Mouse (Mus musculus) neural tube, embryonic 13.5 days (tissue): ENCODE data around the gene Hexa. TPM values are rescaled to one million over a fixed set of nuclear protein-coding genes. Genes with fewer than 3 reads are reported as not detected.

ENCODE experiments used
- ATAC-seq: fragments of 200-750 bp; cut with Nextera tagmentation; 2 replicates; pipeline ENCODE4 v1.8.0; 2017; ENCODE audit warnings: low read depth, mild to moderate bottlenecking, moderate TSS enrichment, moderate library complexity
- H3K27ac ChIP-seq: fragments of 300-500 bp; sonication (generic); replicated peaks from 2 replicates; pipeline ENCODE4 v1.5.1; 2015; ENCODE audit warnings: moderate library complexity, mild to moderate bottlenecking, inconsistent platforms
- H3K27me3 ChIP-seq: fragments of 300-500 bp; sonication (generic); 2 replicates; pipeline ENCODE4 v1.6.1; 2015; ENCODE audit warnings: mild to moderate bottlenecking, inconsistent platforms
- H3K36me3 ChIP-seq: fragments of 300-500 bp; sonication (generic); 2 replicates; pipeline ENCODE4 v1.6.1; 2015; ENCODE audit warnings: mild to moderate bottlenecking, inconsistent platforms
- H3K4me1 ChIP-seq: fragments of 300-500 bp; sonication (generic); replicated peaks from 2 replicates; pipeline ENCODE4 v1.6.1; 2015; ENCODE audit warnings: inconsistent platforms
- H3K4me2 ChIP-seq: fragments of 300-500 bp; sonication (generic); 2 replicates; pipeline ENCODE4 v1.6.1; 2015; ENCODE audit warnings: inconsistent platforms, mild to moderate bottlenecking, moderate library complexity
- H3K4me3 ChIP-seq: fragments of 300-500 bp; sonication (generic); 2 replicates; pipeline ENCODE4 v1.5.1; 2015; ENCODE audit warnings: mild to moderate bottlenecking, inconsistent platforms
- H3K9ac ChIP-seq: fragments of 300-500 bp; sonication (generic); 2 replicates; pipeline ENCODE4 v1.6.1; 2015; ENCODE audit warnings: moderate library complexity, mild to moderate bottlenecking, inconsistent platforms
- H3K9me3 ChIP-seq: fragments of 300-500 bp; sonication (generic); 2 replicates; pipeline ENCODE4 v1.6.1; 2016; ENCODE audit warnings: inconsistent platforms
- WGBS: fragments of 180-500 bp; shearing (Covaris S2); methylation state at CpG from one replicate; pipeline ENCODE4 v1.1.7; 2015; 5-methylcytosine and 5-hydroxymethylcytosine counted together
- polyA plus RNA-seq: library from polyadenylated mRNA; unstranded; fragments of >200 nt; fragmentation: Nextera tagmentation; extraction: Ambion mirVana; gene quantifications from 2 replicates; pipeline ENCODE4 v1.2.1, GENCODE M21; 2015

The Hexa gene
- polyA plus RNA-seq, 1 experiment from 2014 or later, result 58.6 TPM

GRCm38 (mm10) chr9:59567111-59567510, 27.8 kb downstream of the Hexa start:
- peak; percentile 72 for ATAC-seq
- 33% methylated on average over 6 of the region's 6 CpGs for WGBS
- H3K36me3 ChIP-seq, result peaks cover 33% of the 10 kb centered on the region
- no peaks in the 10 kb centered on the region for H3K4me1 ChIP-seq
- H3K27ac ChIP-seq, result no peak overlapping the region
- no peak overlapping the region for H3K9ac ChIP-seq
- H3K27me3 ChIP-seq, result no peaks in the 10 kb centered on the region
- no peak overlapping the region for H3K4me3 ChIP-seq
- no peak overlapping the region for H3K4me2 ChIP-seq
- no peaks in the 10 kb centered on the region for H3K9me3 ChIP-seq

- no peak for ATAC-seq
- no peak overlapping the region for H3K9ac ChIP-seq
- no peaks in the 10 kb centered on the region for H3K9me3 ChIP-seq
- peaks cover under 1% of the 10 kb centered on the region; the same call in 1 of the 2 replicates for H3K4me1 ChIP-seq
- H3K27ac ChIP-seq, result no peak overlapping the region
- WGBS, result 77% methylated on average over 2 of the region's 2 CpGs
- peaks cover 20% of the 10 kb centered on the region for H3K27me3 ChIP-seq
- H3K4me3 ChIP-seq, result no peak overlapping the region
- no peak overlapping the region for H3K4me2 ChIP-seq
- H3K36me3 ChIP-seq, result no peaks in the 10 kb centered on the region
Measured at GRCm38 (mm10) chr9:59571852-59572251, 32.5 kb downstream of the Hexa start.

GRCm38 (mm10) chr9:59577401-59577800, 38.1 kb downstream of the Hexa start:
- peak overlapping the region; percentile 67 for H3K27ac ChIP-seq
- WGBS, result 11% methylated on average over 13 of the region's 13 CpGs
- H3K9ac ChIP-seq, result peak overlapping the region; percentile 39

GRCm38 (mm10) chr9:59577844-59578504, 38.6 kb downstream of the Hexa start, which contains the start of gene Celf6:
Gene Celf6 (plus strand): TSS chr9:59577917.
- peak within 1 kb of the TSS; percentile 68 for H3K4me2 ChIP-seq
- H3K4me1 ChIP-seq, result peaks cover 26% of the 10 kb centered on the region
- H3K4me3 ChIP-seq, result peak within 1 kb of the TSS; percentile 58
- WGBS, result under 1% methylated on average over 54 of the region's 61 CpGs
- H3K9ac ChIP-seq, result peak within 1 kb of the TSS; percentile 75
- ATAC-seq, result peak; percentile 98
- H3K27me3 ChIP-seq, result peaks cover 46% of the 10 kb centered on the region
- H3K36me3 ChIP-seq, result no peaks in the 10 kb centered on the region
- H3K27ac ChIP-seq, result peak within 1 kb of the TSS; percentile 70
- H3K9me3 ChIP-seq, result no peaks in the 10 kb centered on the region

More at GRCm38 (mm10) chr9:59577401-59577800, 38.1 kb downstream of the Hexa start:
- H3K4me2 ChIP-seq, result peak overlapping the region; percentile 68
- peaks cover 44% of the 10 kb centered on the region for H3K27me3 ChIP-seq
- no peaks in the 10 kb centered on the region for H3K36me3 ChIP-seq
- no peak for ATAC-seq
- H3K4me1 ChIP-seq, result peaks cover 26% of the 10 kb centered on the region
- peak overlapping the region; percentile 58 for H3K4me3 ChIP-seq
- H3K9me3 ChIP-seq, result no peaks in the 10 kb centered on the region

- Histone ChIP-seq H3K27ac (peak overlapping the region; percentile 70), H3K4me3 (peak overlapping the region; percentile 58), H3K27me3 (peaks cover 46% of the 10 kb centered on the region), H3K4me2 (peak overlapping the region; percentile 68), H3K9me3 (no peaks in the 10 kb centered on the region), H3K36me3 (no peaks in the 10 kb centered on the region), H3K4me1 (peaks cover 26% of the 10 kb centered on the region), H3K9ac (peak overlapping the region; percentile 75)
- WGBS, result 1% methylated on average over 20 of the region's 20 CpGs
- ATAC-seq, result peak; percentile 56
Measured at GRCm38 (mm10) chr9:59578505-59578867, 39.1 kb downstream of the Hexa start.

GRCm38 (mm10) chr9:59584871-59585308, 45.5 kb downstream of the Hexa start:
- 0 out of 2 replicates have a peak overlapping the region, but pooled peaks have one; percentile 31 for H3K9ac ChIP-seq
- H3K4me1 ChIP-seq, result peaks cover 31% of the 10 kb centered on the region
- peak overlapping the region; percentile 17 for H3K4me3 ChIP-seq
- H3K36me3 ChIP-seq, result no peaks in the 10 kb centered on the region
- H3K9me3 ChIP-seq, result no peaks in the 10 kb centered on the region
- peak; percentile 32; the same call in 1 of the 2 replicates for ATAC-seq
- H3K27ac ChIP-seq, result no peak overlapping the region
- peaks cover 33% of the 10 kb centered on the region for H3K27me3 ChIP-seq
- 6% methylated on average over 13 of the region's 13 CpGs for WGBS
- peak overlapping the region; percentile 43 for H3K4me2 ChIP-seq

- Histone ChIP-seq H3K4me2 (peak overlapping the region; percentile 46), H3K4me3 (no peak overlapping the region), H3K36me3 (no peaks in the 10 kb centered on the region), H3K27ac (peak overlapping the region; percentile 73), H3K9ac (no peak overlapping the region), H3K27me3 (peaks cover 25% of the 10 kb centered on the region), H3K4me1 (peaks cover 32% of the 10 kb centered on the region), H3K9me3 (no peaks in the 10 kb centered on the region)
- ATAC-seq, result peak; percentile 32; the same call in 1 of the 2 replicates
- 55% methylated on average over 5 of the region's 5 CpGs for WGBS
Measured at GRCm38 (mm10) chr9:59588252-59588651, 48.9 kb downstream of the Hexa start.

- H3K4me3 ChIP-seq, result 0 out of 2 replicates have a peak overlapping the region, but pooled peaks have one; percentile 7
- peak; percentile 81 for ATAC-seq
- H3K27ac ChIP-seq, result peak overlapping the region; percentile 73
- no peaks in the 10 kb centered on the region for H3K9me3 ChIP-seq
- WGBS, result 28% methylated on average over 12 of the region's 12 CpGs
- peaks cover 32% of the 10 kb centered on the region for H3K4me1 ChIP-seq
- H3K36me3 ChIP-seq, result no peaks in the 10 kb centered on the region
- H3K27me3 ChIP-seq, result peaks cover 25% of the 10 kb centered on the region
- H3K4me2 ChIP-seq, result peak overlapping the region; percentile 46
- no peak overlapping the region for H3K9ac ChIP-seq
Measured at GRCm38 (mm10) chr9:59588710-59589671, 49.7 kb downstream of the Hexa start.

- H3K36me3 ChIP-seq, result no peaks in the 10 kb centered on the region
- no peak for ATAC-seq
- no peak overlapping the region for H3K4me3 ChIP-seq
- peaks cover 25% of the 10 kb centered on the region for H3K27me3 ChIP-seq
- no peaks in the 10 kb centered on the region for H3K9me3 ChIP-seq
- WGBS, result 78% methylated on average over 10 of the region's 10 CpGs
- H3K4me2 ChIP-seq, result peak overlapping the region; percentile 46; the same call in 1 of the 2 replicates
- no peak overlapping the region for H3K27ac ChIP-seq
- H3K4me1 ChIP-seq, result peaks cover 29% of the 10 kb centered on the region
- H3K9ac ChIP-seq, result no peak overlapping the region
Measured at GRCm38 (mm10) chr9:59589703-59590439, 50.5 kb downstream of the Hexa start.

GRCm38 (mm10) chr9:59601661-59602060, 62.3 kb downstream of the Hexa start:
- Histone ChIP-seq H3K4me2 (no peak overlapping the region), H3K27ac (no peak overlapping the region), H3K4me1 (no peaks in the 10 kb centered on the region), H3K4me3 (no peak overlapping the region), H3K9me3 (no peaks in the 10 kb centered on the region), H3K36me3 (0 out of 2 replicates have a peak, but pooled peaks cover 22% of the 10 kb centered on the region), H3K9ac (no peak overlapping the region), H3K27me3 (peaks cover 6% of the 10 kb centered on the region)
- ATAC-seq, result no peak
- 87% methylated on average over 8 of the region's 8 CpGs for WGBS

GRCm38 (mm10) chr9:59605967-59606366, 66.6 kb downstream of the Hexa start:
- Histone ChIP-seq H3K36me3 (0 out of 2 replicates have a peak, but pooled peaks cover 28% of the 10 kb centered on the region), H3K4me2 (no peak overlapping the region), H3K27me3 (peaks cover 6% of the 10 kb centered on the region), H3K4me3 (no peak overlapping the region), H3K9ac (no peak overlapping the region), H3K4me1 (no peaks in the 10 kb centered on the region), H3K9me3 (no peaks in the 10 kb centered on the region), H3K27ac (no peak overlapping the region)
- no peak for ATAC-seq
- WGBS, result 65% methylated on average over 6 of the region's 6 CpGs
